Mouse (Mus musculus) embryonic facial prominence, embryonic 12.5 days (tissue): ENCODE results near the gene Abcg3. TPM values are rescaled to one million over a fixed set of nuclear protein-coding genes. Genes with fewer than 3 reads are reported as not detected.

ENCODE experiments used
- ATAC-seq: fragments of 200-750 bp; cut with Nextera tagmentation; 2 replicates; pipeline ENCODE4 v1.8.0; 2017; ENCODE audit not compliant: insufficient number of reproducible peaks, insufficient read depth, low FRiP score, low TSS enrichment
- H3K27ac ChIP-seq: fragments of 300-500 bp; sonication (generic); 2 replicates; pipeline ENCODE4 v1.5.1; 2016; ENCODE audit warnings: mild to moderate bottlenecking
- H3K27me3 ChIP-seq: fragments of 300-500 bp; sonication (generic); 2 replicates; pipeline ENCODE4 v1.6.1; 2016; ENCODE audit warnings: mild to moderate bottlenecking, moderate library complexity
- H3K36me3 ChIP-seq: fragments of 300-500 bp; sonication (generic); 2 replicates; pipeline ENCODE4 v1.6.1; 2016; ENCODE audit warnings: mild to moderate bottlenecking
- H3K4me1 ChIP-seq: fragments of 300-500 bp; sonication (generic); 2 replicates; pipeline ENCODE4 v1.6.1; 2016
- H3K4me2 ChIP-seq: fragments of 300-500 bp; sonication (generic); replicated peaks from 2 replicates; pipeline ENCODE4 v1.6.1; 2016; ENCODE audit warnings: mild to moderate bottlenecking, moderate library complexity
- H3K4me3 ChIP-seq: fragments of 300-500 bp; sonication (generic); 2 replicates; pipeline ENCODE4 v1.5.1; 2016; ENCODE audit warnings: mild to moderate bottlenecking
- H3K9ac ChIP-seq: fragments of 300-500 bp; sonication (generic); 2 replicates; pipeline ENCODE4 v1.6.1; 2016; ENCODE audit warnings: mild to moderate bottlenecking, moderate library complexity
- H3K9me3 ChIP-seq: fragments of 300-500 bp; sonication (generic); 2 replicates; pipeline ENCODE4 v1.6.1; 2016; ENCODE audit warnings: mild to moderate bottlenecking, moderate library complexity
- WGBS: fragments of 180-500 bp; shearing (Covaris S2); methylation state at CpG from one replicate; pipeline ENCODE4 v1.1.7; 2016; 5-methylcytosine and 5-hydroxymethylcytosine counted together
- polyA plus RNA-seq: library from polyadenylated mRNA; unstranded; fragments of >200 nt; fragmentation: Nextera tagmentation; extraction: Ambion mirVana; gene quantifications from 2 replicates; pipeline ENCODE4 v1.2.1, GENCODE M21; 2016

Gene Abcg3
- polyA plus RNA-seq, result 0.22 and 0.31 TPM in 2 replicates

- Histone ChIP-seq H3K27ac (no peak within 1 kb of the TSS), H3K4me2 (no peak within 1 kb of the TSS; the same call in 1 of the 2 replicates), H3K4me3 (no peak within 1 kb of the TSS), H3K9me3 (no peaks in the 10 kb centered on the region), H3K9ac (no peak within 1 kb of the TSS), H3K4me1 (no peaks in the 10 kb centered on the region), H3K27me3 (no peaks in the 10 kb centered on the region), H3K36me3 (no peaks in the 10 kb centered on the region)
- 33% methylated on average over 12 of the region's 12 CpGs for WGBS
- ATAC-seq, result no peak
Measured at GRCm38 (mm10) chr5:104982535-104982934, at the start of gene Abcg3. Abcg3 (minus strand) TSS chr5:104982718.

- H3K4me2 ChIP-seq, result no peak overlapping the region
- H3K36me3 ChIP-seq, result no peaks in the 10 kb centered on the region
- H3K27me3 ChIP-seq, result no peaks in the 10 kb centered on the region
- H3K4me1 ChIP-seq, result no peaks in the 10 kb centered on the region
- no peak overlapping the region for H3K4me3 ChIP-seq
- H3K9me3 ChIP-seq, result no peaks in the 10 kb centered on the region
- 87% methylated on average over 1 of the region's 1 CpGs for WGBS
- H3K27ac ChIP-seq, result no peak overlapping the region
- ATAC-seq, result no peak
- no peak overlapping the region for H3K9ac ChIP-seq
Measured at GRCm38 (mm10) chr5:105012551-105012950, 30.0 kb upstream of the Abcg3 start.

GRCm38 (mm10) chr5:105011570-105011969 is 29.1 kb upstream of the Abcg3 start:
- H3K9me3 ChIP-seq, result no peaks in the 10 kb centered on the region
- H3K27me3 ChIP-seq, result no peaks in the 10 kb centered on the region
- ATAC-seq, result no peak
- H3K4me1 ChIP-seq, result no peaks in the 10 kb centered on the region
- no peak overlapping the region for H3K27ac ChIP-seq
- H3K4me3 ChIP-seq, result no peak overlapping the region
- no peak overlapping the region for H3K4me2 ChIP-seq
- no peaks in the 10 kb centered on the region for H3K36me3 ChIP-seq
- WGBS, result 87% methylated on average over 4 of the region's 4 CpGs
- H3K9ac ChIP-seq, result no peak overlapping the region

- no peaks in the 10 kb centered on the region for H3K4me1 ChIP-seq
- no peak overlapping the region for H3K4me3 ChIP-seq
- H3K36me3 ChIP-seq, result no peaks in the 10 kb centered on the region
- no peak for ATAC-seq
- H3K4me2 ChIP-seq, result no peak overlapping the region
- no peak overlapping the region for H3K9ac ChIP-seq
- H3K9me3 ChIP-seq, result no peaks in the 10 kb centered on the region; the same call in 1 of the 2 replicates
- H3K27me3 ChIP-seq, result no peaks in the 10 kb centered on the region
- H3K27ac ChIP-seq, result no peak overlapping the region
Measured at GRCm38 (mm10) chr5:105010376-105010775, 27.9 kb upstream of the Abcg3 start.

- no peaks in the 10 kb centered on the region for H3K27me3 ChIP-seq
- H3K9ac ChIP-seq, result no peak overlapping the region
- no peak for ATAC-seq
- H3K36me3 ChIP-seq, result no peaks in the 10 kb centered on the region
- WGBS, result 89% methylated on average over 2 of the region's 2 CpGs
- H3K4me3 ChIP-seq, result no peak overlapping the region
- no peak overlapping the region for H3K27ac ChIP-seq
- no peak overlapping the region for H3K4me2 ChIP-seq
- no peaks in the 10 kb centered on the region; the same call in 1 of the 2 replicates for H3K9me3 ChIP-seq
- no peaks in the 10 kb centered on the region for H3K4me1 ChIP-seq
Measured at GRCm38 (mm10) chr5:104989411-104989810, 6.9 kb upstream of the Abcg3 start.

- ATAC-seq, result no peak
- H3K27me3 ChIP-seq, result no peaks in the 10 kb centered on the region
- H3K9ac ChIP-seq, result no peak overlapping the region
- no peak overlapping the region for H3K27ac ChIP-seq
- 54% methylated on average over 2 of the region's 2 CpGs for WGBS
- no peaks in the 10 kb centered on the region for H3K36me3 ChIP-seq
- no peaks in the 10 kb centered on the region for H3K4me1 ChIP-seq
- H3K9me3 ChIP-seq, result no peaks in the 10 kb centered on the region; the same call in 1 of the 2 replicates
- H3K4me3 ChIP-seq, result no peak overlapping the region
- no peak overlapping the region for H3K4me2 ChIP-seq
Measured at GRCm38 (mm10) chr5:104988000-104988399, 5.5 kb upstream of the Abcg3 start.

GRCm38 (mm10) chr5:104986706-104987105 is 4.2 kb upstream of the Abcg3 start:
- Histone ChIP-seq H3K4me3 (no peak overlapping the region), H3K9me3 (no peaks in the 10 kb centered on the region; the same call in 1 of the 2 replicates), H3K4me1 (no peaks in the 10 kb centered on the region), H3K27me3 (no peaks in the 10 kb centered on the region), H3K4me2 (no peak overlapping the region), H3K9ac (no peak overlapping the region), H3K36me3 (no peaks in the 10 kb centered on the region), H3K27ac (no peak overlapping the region)
- no peak for ATAC-seq
- WGBS, result 42% methylated on average over 1 of the region's 1 CpGs

- Histone ChIP-seq H3K27me3 (no peaks in the 10 kb centered on the region), H3K4me1 (no peaks in the 10 kb centered on the region), H3K9ac (no peak overlapping the region), H3K27ac (no peak overlapping the region), H3K9me3 (no peaks in the 10 kb centered on the region), H3K4me2 (no peak overlapping the region), H3K36me3 (no peaks in the 10 kb centered on the region), H3K4me3 (no peak overlapping the region)
- no peak for ATAC-seq
- 66% methylated on average over 2 of the region's 2 CpGs for WGBS
Measured at GRCm38 (mm10) chr5:104979040-104979513, 3.4 kb downstream of the Abcg3 start.

- Histone ChIP-seq H3K4me3 (no peak overlapping the region), H3K36me3 (no peaks in the 10 kb centered on the region), H3K9ac (no peak overlapping the region), H3K27me3 (no peaks in the 10 kb centered on the region), H3K4me2 (no peak overlapping the region), H3K4me1 (no peaks in the 10 kb centered on the region), H3K27ac (no peak overlapping the region), H3K9me3 (no peaks in the 10 kb centered on the region)
- WGBS, result 83% methylated on average over 2 of the region's 2 CpGs
- ATAC-seq, result no peak
Measured at GRCm38 (mm10) chr5:104958141-104958793, 24.3 kb downstream of the Abcg3 start.

GRCm38 (mm10) chr5:104955208-104955607 is 27.3 kb downstream of the Abcg3 start:
- Histone ChIP-seq H3K4me2 (no peak overlapping the region), H3K4me1 (no peaks in the 10 kb centered on the region), H3K27ac (no peak overlapping the region), H3K36me3 (no peaks in the 10 kb centered on the region), H3K9me3 (no peaks in the 10 kb centered on the region), H3K4me3 (no peak overlapping the region), H3K27me3 (no peaks in the 10 kb centered on the region), H3K9ac (no peak overlapping the region)
- WGBS, result 91% methylated on average over 3 of the region's 3 CpGs
- no peak for ATAC-seq

GRCm38 (mm10) chr5:104946951-104947350 is 35.6 kb downstream of the Abcg3 start:
- ATAC-seq, result no peak
- H3K27me3 ChIP-seq, result no peaks in the 10 kb centered on the region
- H3K9ac ChIP-seq, result no peak overlapping the region
- 64% methylated on average over 1 of the region's 1 CpGs for WGBS
- H3K4me3 ChIP-seq, result no peak overlapping the region
- no peak overlapping the region for H3K4me2 ChIP-seq
- H3K27ac ChIP-seq, result no peak overlapping the region
- H3K4me1 ChIP-seq, result no peaks in the 10 kb centered on the region
- H3K9me3 ChIP-seq, result no peaks in the 10 kb centered on the region
- no peaks in the 10 kb centered on the region for H3K36me3 ChIP-seq

GRCm38 (mm10) chr5:104934148-104934547 is 48.4 kb downstream of the Abcg3 start:
- Histone ChIP-seq H3K9ac (no peak overlapping the region), H3K4me2 (no peak overlapping the region), H3K4me3 (no peak overlapping the region), H3K36me3 (no peaks in the 10 kb centered on the region), H3K9me3 (no peaks in the 10 kb centered on the region; the same call in 1 of the 2 replicates), H3K4me1 (no peaks in the 10 kb centered on the region), H3K27me3 (no peaks in the 10 kb centered on the region), H3K27ac (no peak overlapping the region)
- ATAC-seq, result no peak
- 89% methylated on average over 7 of the region's 7 CpGs for WGBS
